Mouse (Mus musculus): Measurements from ENCODE around the gene Apba1. TPM values are rescaled to one million over a fixed set of nuclear protein-coding genes. Genes with fewer than 3 reads are reported as not detected.

The Apba1 gene
- total RNA-seq (2023): 0.09 TPM

GRCm38 (mm10) chr19:23758554-23759321 is at the start of gene Apba1:
Gene Apba1, plus strand, starts transcription at chr19:23758887.

Other genes starting within 250 kb of the Apba1 start
- not detected for gene 1700028P14Rik, start 106.1 kb upstream of the Apba1 start, total RNA-seq (2023)
- 38.8 TPM for gene Ptar1, start 71.5 kb upstream of the Apba1 start, total RNA-seq (2023)